Mouse (Mus musculus): Measurements from ENCODE around the gene App. TPM values are rescaled to one million over a fixed set of nuclear protein-coding genes. Genes with fewer than 3 reads are reported as not detected.

App gene
- polyA plus RNA-seq, 1 experiment from 2014 or later: 297 TPM

GRCm38 (mm10) chr16:84983428-84983827 lies 190.1 kb downstream of the App start:
- H3K27ac ChIP-seq (ENCODE audit: low read length): no peak overlapping the region
- WGBS: 58% methylated on average over 3 of the region's 3 CpGs
- ATAC-seq (ENCODE audit: low read depth): no peak
- no peak overlapping the region for H3K4me3 ChIP-seq (ENCODE audit: low read length)
- peaks cover 8% of the 10 kb centered on the region; the same call in 1 of the 2 replicates for H3K36me3 ChIP-seq (ENCODE audit: control insufficient read depth, insufficient read depth, low read length)
- H3K27me3 ChIP-seq (ENCODE audit: control insufficient read depth, insufficient read depth, low read depth, low read length): no peaks in the 10 kb centered on the region
- H3K4me2 ChIP-seq (ENCODE audit: low read depth, low read length): no peak overlapping the region
- H3K9me3 ChIP-seq (ENCODE audit: control insufficient read depth, low read length): no peaks in the 10 kb centered on the region
- H3K9ac ChIP-seq (ENCODE audit: low read length): no peak overlapping the region
- H3K4me1 ChIP-seq (replicated peaks; ENCODE audit: control insufficient read depth, insufficient read depth, low read length): peaks cover 11% of the 10 kb centered on the region

GRCm38 (mm10) chr16:84982589-84982988 lies 191.0 kb downstream of the App start:
- Histone ChIP-seq H3K36me3 (ENCODE audit: control insufficient read depth, insufficient read depth, low read length) (peaks cover 10% of the 10 kb centered on the region), H3K9ac (ENCODE audit: low read length) (no peak overlapping the region), H3K27me3 (ENCODE audit: control insufficient read depth, insufficient read depth, low read depth, low read length) (no peaks in the 10 kb centered on the region), H3K4me3 (ENCODE audit: low read length) (no peak overlapping the region), H3K4me2 (ENCODE audit: low read depth, low read length) (no peak overlapping the region), H3K27ac (ENCODE audit: low read length) (no peak overlapping the region), H3K9me3 (ENCODE audit: control insufficient read depth, low read length) (no peaks in the 10 kb centered on the region), H3K4me1 (replicated peaks; ENCODE audit: control insufficient read depth, insufficient read depth, low read length) (peaks cover 11% of the 10 kb centered on the region)
- ATAC-seq (ENCODE audit: low read depth): no peak
- WGBS: 53% methylated on average over 3 of the region's 3 CpGs

- Histone ChIP-seq H3K27me3 (ENCODE audit: control insufficient read depth, insufficient read depth, low read depth, low read length) (no peaks in the 10 kb centered on the region), H3K4me1 (replicated peaks; ENCODE audit: control insufficient read depth, insufficient read depth, low read length) (no peaks in the 10 kb centered on the region), H3K4me3 (ENCODE audit: low read length) (no peak overlapping the region), H3K36me3 (ENCODE audit: control insufficient read depth, insufficient read depth, low read length) (peaks cover 16% of the 10 kb centered on the region), H3K9ac (ENCODE audit: low read length) (no peak overlapping the region), H3K27ac (ENCODE audit: low read length) (no peak overlapping the region), H3K9me3 (ENCODE audit: control insufficient read depth, low read length) (no peaks in the 10 kb centered on the region), H3K4me2 (ENCODE audit: low read depth, low read length) (no peak overlapping the region)
- WGBS: 56% methylated on average over 5 of the region's 5 CpGs
- no peak for ATAC-seq (ENCODE audit: low read depth)
Observed at GRCm38 (mm10) chr16:84978589-84978988, 195.0 kb downstream of the App start.

GRCm38 (mm10) chr16:84974176-84974518 lies 199.4 kb downstream of the App start:
- Histone ChIP-seq H3K9me3 (ENCODE audit: control insufficient read depth, low read length) (no peaks in the 10 kb centered on the region), H3K36me3 (ENCODE audit: control insufficient read depth, insufficient read depth, low read length) (peaks cover 22% of the 10 kb centered on the region), H3K27me3 (ENCODE audit: control insufficient read depth, insufficient read depth, low read depth, low read length) (no peaks in the 10 kb centered on the region), H3K4me2 (ENCODE audit: low read depth, low read length) (no peak overlapping the region), H3K4me3 (ENCODE audit: low read length) (no peak overlapping the region), H3K9ac (ENCODE audit: low read length) (no peak overlapping the region), H3K27ac (ENCODE audit: low read length) (peak overlapping the region; percentile 51), H3K4me1 (replicated peaks; ENCODE audit: control insufficient read depth, insufficient read depth, low read length) (peaks cover 11% of the 10 kb centered on the region)
- WGBS: 73% methylated on average over 6 of the region's 6 CpGs
- ATAC-seq (ENCODE audit: low read depth): no peak

- H3K9me3 ChIP-seq (ENCODE audit: control insufficient read depth, low read length): no peaks in the 10 kb centered on the region
- H3K9ac ChIP-seq (ENCODE audit: low read length): no peak overlapping the region
- 78% methylated on average over 15 of the region's 15 CpGs for WGBS
- H3K4me1 ChIP-seq (replicated peaks; ENCODE audit: control insufficient read depth, insufficient read depth, low read length): peaks cover 11% of the 10 kb centered on the region
- ATAC-seq (ENCODE audit: low read depth): peak; percentile 59
- H3K27me3 ChIP-seq (ENCODE audit: control insufficient read depth, insufficient read depth, low read depth, low read length): no peaks in the 10 kb centered on the region
- H3K36me3 ChIP-seq (ENCODE audit: control insufficient read depth, insufficient read depth, low read length): peaks cover 22% of the 10 kb centered on the region
- peak overlapping the region; percentile 51 for H3K27ac ChIP-seq (ENCODE audit: low read length)
- H3K4me2 ChIP-seq (ENCODE audit: low read depth, low read length): no peak overlapping the region
- H3K4me3 ChIP-seq (ENCODE audit: low read length): no peak overlapping the region
Observed at GRCm38 (mm10) chr16:84973446-84974175, 200.0 kb downstream of the App start.

- peaks cover 11% of the 10 kb centered on the region for H3K4me1 ChIP-seq (replicated peaks; ENCODE audit: control insufficient read depth, insufficient read depth, low read length)
- H3K4me3 ChIP-seq (ENCODE audit: low read length): no peak overlapping the region
- peak overlapping the region; percentile 62 for H3K27ac ChIP-seq (ENCODE audit: low read length)
- no peak overlapping the region for H3K9ac ChIP-seq (ENCODE audit: low read length)
- peaks cover 11% of the 10 kb centered on the region; the same call in 1 of the 2 replicates for H3K36me3 ChIP-seq (ENCODE audit: control insufficient read depth, insufficient read depth, low read length)
- no peaks in the 10 kb centered on the region for H3K27me3 ChIP-seq (ENCODE audit: control insufficient read depth, insufficient read depth, low read depth, low read length)
- peak overlapping the region; percentile 12; the same call in 1 of the 2 replicates for H3K4me2 ChIP-seq (ENCODE audit: low read depth, low read length)
- no peaks in the 10 kb centered on the region for H3K9me3 ChIP-seq (ENCODE audit: control insufficient read depth, low read length)
- 31% methylated on average over 16 of the region's 16 CpGs for WGBS
- peak; percentile 75 for ATAC-seq (ENCODE audit: low read depth)
Observed at GRCm38 (mm10) chr16:84971535-84972330, 201.8 kb downstream of the App start.

- WGBS: 91% methylated on average over 7 of the region's 7 CpGs
- no peak overlapping the region for H3K27ac ChIP-seq (ENCODE audit: low read length)
- no peak overlapping the region for H3K9ac ChIP-seq (ENCODE audit: low read length)
- H3K4me3 ChIP-seq (ENCODE audit: low read length): no peak overlapping the region
- peaks cover 11% of the 10 kb centered on the region for H3K4me1 ChIP-seq (replicated peaks; ENCODE audit: control insufficient read depth, insufficient read depth, low read length)
- no peaks in the 10 kb centered on the region for H3K27me3 ChIP-seq (ENCODE audit: control insufficient read depth, insufficient read depth, low read depth, low read length)
- H3K9me3 ChIP-seq (ENCODE audit: control insufficient read depth, low read length): no peaks in the 10 kb centered on the region
- H3K4me2 ChIP-seq (ENCODE audit: low read depth, low read length): no peak overlapping the region
- no peak for ATAC-seq (ENCODE audit: low read depth)
- peaks cover 8% of the 10 kb centered on the region for H3K36me3 ChIP-seq (ENCODE audit: control insufficient read depth, insufficient read depth, low read length)
Observed at GRCm38 (mm10) chr16:84969026-84969425, 204.5 kb downstream of the App start.

- Histone ChIP-seq H3K4me3 (ENCODE audit: low read length) (no peak overlapping the region), H3K27me3 (ENCODE audit: control insufficient read depth, insufficient read depth, low read depth, low read length) (no peaks in the 10 kb centered on the region), H3K4me2 (ENCODE audit: low read depth, low read length) (no peak overlapping the region), H3K9me3 (ENCODE audit: control insufficient read depth, low read length) (no peaks in the 10 kb centered on the region), H3K36me3 (ENCODE audit: control insufficient read depth, insufficient read depth, low read length) (peaks cover 10% of the 10 kb centered on the region), H3K9ac (ENCODE audit: low read length) (no peak overlapping the region), H3K4me1 (replicated peaks; ENCODE audit: control insufficient read depth, insufficient read depth, low read length) (peaks cover 6% of the 10 kb centered on the region), H3K27ac (ENCODE audit: low read length) (no peak overlapping the region)
- no peak for ATAC-seq (ENCODE audit: low read depth)
- WGBS: 85% methylated on average over 4 of the region's 4 CpGs
Observed at GRCm38 (mm10) chr16:84966983-84967382, 206.6 kb downstream of the App start.

- H3K4me1 ChIP-seq (replicated peaks; ENCODE audit: control insufficient read depth, insufficient read depth, low read length): no peaks in the 10 kb centered on the region
- H3K4me3 ChIP-seq (ENCODE audit: low read length): no peak overlapping the region
- no peaks in the 10 kb centered on the region for H3K9me3 ChIP-seq (ENCODE audit: control insufficient read depth, low read length)
- no peak overlapping the region for H3K4me2 ChIP-seq (ENCODE audit: low read depth, low read length)
- peaks cover 18% of the 10 kb centered on the region for H3K36me3 ChIP-seq (ENCODE audit: control insufficient read depth, insufficient read depth, low read length)
- WGBS: 70% methylated on average over 13 of the region's 13 CpGs
- no peak overlapping the region for H3K27ac ChIP-seq (ENCODE audit: low read length)
- H3K9ac ChIP-seq (ENCODE audit: low read length): no peak overlapping the region
- no peak for ATAC-seq (ENCODE audit: low read depth)
- H3K27me3 ChIP-seq (ENCODE audit: control insufficient read depth, insufficient read depth, low read depth, low read length): no peaks in the 10 kb centered on the region
Observed at GRCm38 (mm10) chr16:84966096-84966495, 207.5 kb downstream of the App start.
